Mouse (Mus musculus) liver, embryonic 12.5 days (tissue): ENCODE measurements around the gene Ascl3. TPM values are rescaled to one million over a fixed set of nuclear protein-coding genes. Genes with fewer than 3 reads are reported as not detected.
A peak's percentile ranks its signal among the peaks of the same experiment; 100 is the strongest.

Experiments
- ATAC-seq: fragments of 200-750 bp; cut with Nextera tagmentation; 2 replicates; pipeline ENCODE4 v1.8.0; 2017; ENCODE audit warnings: moderate number of reproducible peaks, mild to moderate bottlenecking, moderate library complexity
- H3K27ac ChIP-seq: fragments of 300-500 bp; sonication (generic); 2 replicates; pipeline ENCODE4 v1.5.1; 2016; ENCODE audit warnings: mild to moderate bottlenecking
- H3K27me3 ChIP-seq: fragments of 300-500 bp; sonication (generic); replicated peaks from 2 replicates; pipeline ENCODE4 v1.6.1; 2016; ENCODE audit warnings: mild to moderate bottlenecking, moderate library complexity
- H3K36me3 ChIP-seq: fragments of 300-500 bp; sonication (generic); 2 replicates; pipeline ENCODE4 v1.6.1; 2016; ENCODE audit warnings: mild to moderate bottlenecking, moderate library complexity
- H3K4me1 ChIP-seq: fragments of 300-500 bp; sonication (generic); 2 replicates; pipeline ENCODE4 v1.6.1; 2016
- H3K4me2 ChIP-seq: fragments of 300-500 bp; sonication (generic); 2 replicates; pipeline ENCODE4 v1.6.1; 2016; ENCODE audit warnings: mild to moderate bottlenecking, moderate library complexity
- H3K4me3 ChIP-seq: fragments of 300-500 bp; sonication (generic); 2 replicates; pipeline ENCODE4 v1.5.1; 2016; ENCODE audit warnings: mild to moderate bottlenecking, moderate library complexity
- H3K9ac ChIP-seq: fragments of 300-500 bp; sonication (generic); 2 replicates; pipeline ENCODE4 v1.6.1; 2016; ENCODE audit warnings: mild to moderate bottlenecking, moderate library complexity
- H3K9me3 ChIP-seq: fragments of 300-500 bp; sonication (generic); replicated peaks from 2 replicates; pipeline ENCODE4 v1.6.1; 2016; ENCODE audit warnings: mild to moderate bottlenecking, moderate library complexity
- WGBS: fragments of 180-500 bp; shearing (Covaris S2); methylation state at CpG from one replicate; pipeline ENCODE4 v1.1.7; 2016; ENCODE audit not compliant: insufficient replicate concordance; 5-methylcytosine and 5-hydroxymethylcytosine counted together
- polyA plus RNA-seq: library from polyadenylated mRNA; unstranded; fragments of >200 nt; fragmentation: Nextera tagmentation; extraction: Ambion mirVana; gene quantifications from 2 replicates; pipeline ENCODE4 v1.2.1, GENCODE M21; 2016

The Ascl3 gene
- not detected in 2 replicates for polyA plus RNA-seq

DNA sequence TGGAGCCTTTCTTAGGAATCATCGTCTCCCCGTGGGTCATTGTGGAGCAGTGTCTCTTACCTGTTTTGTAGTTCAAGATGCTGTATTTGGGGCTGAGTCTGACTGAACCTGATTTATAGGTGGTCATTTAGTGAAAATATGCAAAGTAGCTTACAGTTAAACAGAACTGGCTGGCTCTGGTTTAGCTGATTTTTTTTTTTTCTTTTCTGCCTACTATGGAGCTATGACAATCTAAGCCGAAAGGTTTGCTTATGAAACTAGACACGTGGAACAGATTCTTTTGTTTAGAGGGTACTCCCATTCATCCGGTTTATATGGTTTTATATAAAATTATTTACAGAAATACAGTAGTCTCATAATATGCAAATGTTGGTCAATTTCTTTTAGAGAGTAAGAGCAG is at the start of gene Ascl3:
Gene Ascl3 (minus strand): TSS at position 101 of the 400 bp plus-strand sequence.
- Histone ChIP-seq H3K27me3 (no peaks in the 10 kb centered on the region), H3K4me3 (no peak within 1 kb of the TSS), H3K9me3 (no peaks in the 10 kb centered on the region), H3K4me2 (no peak within 1 kb of the TSS), H3K36me3 (peaks cover 21% of the 10 kb centered on the region), H3K27ac (no peak within 1 kb of the TSS), H3K4me1 (no peaks in the 10 kb centered on the region), H3K9ac (no peak within 1 kb of the TSS)
- 86% methylated on average over 5 of the region's 5 CpGs for WGBS
- no peak for ATAC-seq

DNA sequence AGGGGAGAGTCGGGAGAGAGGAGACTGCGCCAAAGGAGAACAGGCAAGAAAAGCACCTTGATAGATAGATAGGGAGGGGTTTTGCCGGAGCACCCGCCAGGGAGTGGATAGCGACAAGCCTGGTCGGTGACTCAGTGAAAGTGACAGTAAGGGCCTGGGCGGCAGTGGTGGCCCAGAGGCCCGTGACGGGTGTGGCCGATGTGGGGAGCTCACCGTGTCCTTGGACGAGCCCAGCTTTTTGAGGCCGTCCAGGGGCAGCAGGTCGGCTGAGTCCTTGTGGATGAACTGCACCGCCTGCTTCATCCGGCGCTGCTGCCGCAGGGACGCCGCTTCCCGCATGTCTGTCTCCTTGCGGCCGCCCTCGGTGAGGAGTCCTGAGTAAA is 49.6 kb upstream of the Ascl3 start:
- Histone ChIP-seq H3K4me1 (peaks cover 18% of the 10 kb centered on the region), H3K9ac (peak overlapping the region; percentile 63), H3K4me3 (peak overlapping the region; percentile 59), H3K4me2 (peak overlapping the region; percentile 96), H3K9me3 (no peaks in the 10 kb centered on the region), H3K36me3 (no peaks in the 10 kb centered on the region), H3K27me3 (peaks cover 68% of the 10 kb centered on the region), H3K27ac (peak overlapping the region; percentile 48; the same call in 1 of the 2 replicates)
- under 1% methylated on average over 24 of the region's 24 CpGs for WGBS
- ATAC-seq, result peak; percentile 82

DNA sequence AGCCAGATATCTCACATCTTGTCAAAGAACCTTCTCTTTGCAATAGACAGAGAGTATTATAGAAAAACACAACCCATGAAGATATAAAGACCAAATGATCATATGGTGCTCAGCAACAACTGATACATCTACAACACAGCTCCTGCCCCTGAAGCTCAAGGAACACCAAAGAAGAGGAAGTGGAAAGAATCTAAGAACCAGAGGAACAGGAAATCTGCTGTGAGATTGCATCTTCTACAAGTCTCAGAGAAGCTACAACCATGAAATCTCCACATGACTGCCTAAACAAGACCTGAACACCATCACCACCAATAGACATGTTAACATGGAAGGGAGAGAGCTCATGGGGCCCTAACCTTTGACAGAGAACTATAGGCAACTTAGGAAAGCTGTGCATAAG is 40.7 kb upstream of the Ascl3 start:
- no peak for ATAC-seq
- no peaks in the 10 kb centered on the region for H3K9me3 ChIP-seq
- H3K27ac ChIP-seq, result no peak overlapping the region
- H3K36me3 ChIP-seq, result no peaks in the 10 kb centered on the region
- H3K27me3 ChIP-seq, result peaks cover under 1% of the 10 kb centered on the region; the same call in 1 of the 2 replicates
- peaks cover 23% of the 10 kb centered on the region for H3K4me1 ChIP-seq
- no peak overlapping the region for H3K4me2 ChIP-seq
- H3K4me3 ChIP-seq, result no peak overlapping the region
- H3K9ac ChIP-seq, result no peak overlapping the region

DNA sequence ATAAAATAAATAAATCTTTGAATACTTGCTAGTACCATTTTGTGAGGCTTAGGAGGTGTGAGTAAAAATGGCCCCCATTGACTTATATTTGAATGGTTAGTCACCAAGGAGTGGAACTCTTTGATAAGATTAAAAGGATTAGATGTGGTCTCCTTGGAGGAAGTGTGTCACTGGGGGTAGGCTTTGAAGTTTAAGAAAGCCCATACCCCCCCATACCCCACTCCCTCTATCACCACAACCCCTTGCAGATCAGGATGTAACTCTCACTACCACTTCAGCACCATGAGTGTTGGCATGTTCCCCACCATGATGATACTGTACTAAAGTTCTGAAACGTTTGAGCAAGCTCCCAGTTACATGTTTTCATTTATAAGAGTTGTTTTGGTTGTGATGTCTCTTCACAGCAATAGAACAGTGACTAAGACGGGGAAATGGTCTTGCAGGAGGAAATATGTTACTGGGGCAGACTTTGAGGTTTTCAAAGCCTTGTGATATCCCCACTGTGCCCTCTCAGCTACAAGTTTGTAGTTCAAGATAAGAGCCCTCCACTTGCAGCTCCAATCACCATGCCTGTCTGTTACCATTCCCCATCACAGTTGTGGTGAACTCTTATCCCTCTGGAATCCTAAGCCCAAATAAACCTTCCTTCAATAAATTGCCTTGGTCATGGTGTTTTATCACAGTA is 37.3 kb upstream of the Ascl3 start:
- WGBS, result 14% methylated on average over 2 of the region's 2 CpGs
- Histone ChIP-seq H3K36me3 (no peaks in the 10 kb centered on the region), H3K27me3 (no peaks in the 10 kb centered on the region), H3K4me3 (no peak overlapping the region), H3K9ac (no peak overlapping the region), H3K4me2 (0 out of 2 replicates have a peak overlapping the region, but pooled peaks have one; percentile 4), H3K27ac (no peak overlapping the region), H3K9me3 (no peaks in the 10 kb centered on the region), H3K4me1 (peaks cover 31% of the 10 kb centered on the region)
- ATAC-seq, result peak; percentile 57; the same call in 1 of the 2 replicates

GRCm38 (mm10) chr7:109767575-109768350 is 36.2 kb upstream of the Ascl3 start:
- ATAC-seq, result peak; percentile 93
- H3K4me3 ChIP-seq, result no peak overlapping the region
- H3K9me3 ChIP-seq, result no peaks in the 10 kb centered on the region
- no peaks in the 10 kb centered on the region for H3K27me3 ChIP-seq
- peaks cover 31% of the 10 kb centered on the region for H3K4me1 ChIP-seq
- H3K9ac ChIP-seq, result no peak overlapping the region
- H3K36me3 ChIP-seq, result no peaks in the 10 kb centered on the region
- 56% methylated on average over 7 of the region's 7 CpGs for WGBS
- H3K4me2 ChIP-seq, result peak overlapping the region; percentile 47
- H3K27ac ChIP-seq, result peak overlapping the region; percentile 69

- WGBS, result 70% methylated on average over 2 of the region's 2 CpGs
- no peak overlapping the region for H3K27ac ChIP-seq
- peaks cover 34% of the 10 kb centered on the region for H3K4me1 ChIP-seq
- no peak overlapping the region for H3K9ac ChIP-seq
- H3K36me3 ChIP-seq, result no peaks in the 10 kb centered on the region
- H3K9me3 ChIP-seq, result no peaks in the 10 kb centered on the region
- H3K4me2 ChIP-seq, result no peak overlapping the region
- no peak overlapping the region for H3K4me3 ChIP-seq
- no peak for ATAC-seq
- H3K27me3 ChIP-seq, result no peaks in the 10 kb centered on the region; the same call in 1 of the 2 replicates
Observed at GRCm38 (mm10) chr7:109764009-109764408, 32.5 kb upstream of the Ascl3 start.

- Histone ChIP-seq H3K27ac (no peak overlapping the region), H3K9me3 (no peaks in the 10 kb centered on the region), H3K9ac (no peak overlapping the region), H3K4me2 (no peak overlapping the region), H3K4me1 (peaks cover 25% of the 10 kb centered on the region), H3K27me3 (peaks cover 2% of the 10 kb centered on the region; the same call in 1 of the 2 replicates), H3K4me3 (no peak overlapping the region), H3K36me3 (no peaks in the 10 kb centered on the region)
- 83% methylated on average over 3 of the region's 3 CpGs for WGBS
- ATAC-seq, result no peak
Observed at GRCm38 (mm10) chr7:109756291-109756690, 24.8 kb upstream of the Ascl3 start.

- Histone ChIP-seq H3K4me1 (peaks cover 33% of the 10 kb centered on the region), H3K27me3 (0 out of 2 replicates have a peak, but pooled peaks cover 2% of the 10 kb centered on the region), H3K9me3 (no peaks in the 10 kb centered on the region), H3K27ac (no peak overlapping the region), H3K9ac (no peak overlapping the region), H3K4me3 (no peak overlapping the region), H3K36me3 (peaks cover under 1% of the 10 kb centered on the region; the same call in 1 of the 2 replicates), H3K4me2 (no peak overlapping the region)
- ATAC-seq, result no peak
- 77% methylated on average over 8 of the region's 8 CpGs for WGBS
Observed at GRCm38 (mm10) chr7:109754034-109754433, 22.5 kb upstream of the Ascl3 start.

DNA sequence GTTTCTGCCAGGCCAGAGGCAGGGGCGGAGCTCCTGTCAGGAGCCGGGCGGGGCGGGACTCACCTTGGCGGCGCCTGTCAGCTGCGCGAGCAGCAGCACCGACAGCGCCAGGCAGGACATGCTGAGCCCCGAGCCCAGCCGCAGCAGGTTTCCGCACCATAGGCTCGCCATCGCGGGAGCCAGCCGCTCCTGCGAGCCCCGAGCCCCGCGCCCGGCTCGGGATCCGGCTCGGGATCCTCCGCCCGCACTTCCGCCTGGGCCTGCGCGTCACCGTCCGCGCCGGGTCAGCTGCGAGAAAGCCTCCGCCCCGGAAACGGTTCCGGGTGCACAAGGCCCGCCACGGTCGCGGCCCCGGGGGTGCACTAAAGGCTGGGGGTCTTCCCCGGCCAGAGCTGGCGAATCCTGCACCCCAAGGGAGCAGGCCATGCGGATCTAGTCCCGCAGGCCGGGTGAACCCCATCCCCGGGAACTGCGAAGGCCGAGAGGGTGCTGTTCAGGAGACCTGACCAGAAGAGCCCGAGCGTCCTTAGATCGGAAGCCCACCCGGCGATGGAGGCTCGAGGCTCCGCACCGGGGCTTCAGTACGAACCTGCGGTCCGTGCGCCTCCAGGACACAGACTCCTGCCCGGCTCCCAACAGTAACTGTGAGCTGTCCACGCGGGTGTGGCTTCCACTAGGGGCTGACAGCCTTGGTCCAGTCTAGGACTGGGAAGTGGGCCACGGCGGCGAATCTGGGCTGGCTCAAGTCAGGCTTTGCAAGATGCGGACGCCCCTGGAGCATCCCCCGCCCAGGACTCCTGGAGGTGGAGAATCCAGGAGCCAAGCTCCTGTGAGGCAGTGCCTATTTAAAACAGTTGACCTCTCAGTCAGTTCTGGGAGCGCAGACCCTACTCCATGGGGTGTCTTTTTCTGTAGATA is 20.7 kb upstream of the Ascl3 start, which contains the start of gene Tmem9b:
Gene Tmem9b (minus strand): TSS at position 868 of the 918 bp plus-strand sequence.
- ATAC-seq, result peak; percentile 90
- under 1% methylated on average over 72 of the region's 74 CpGs for WGBS

GRCm38 (mm10) chr7:109751427-109752007 is 20.0 kb upstream of the Ascl3 start:
- peak; percentile 59 for ATAC-seq
- H3K27ac ChIP-seq, result peak overlapping the region; percentile 91
- 2% methylated on average over 13 of the region's 13 CpGs for WGBS

More for the DNA sequence above, 20.7 kb upstream of the Ascl3 start, which contains the start of gene Tmem9b:
- H3K4me1 ChIP-seq, result peaks cover 33% of the 10 kb centered on the region
- peak within 1 kb of the TSS; percentile 95 for H3K4me3 ChIP-seq
- peak within 1 kb of the TSS; percentile 93 for H3K9ac ChIP-seq
- no peaks in the 10 kb centered on the region for H3K27me3 ChIP-seq
- H3K9me3 ChIP-seq, result no peaks in the 10 kb centered on the region
- H3K27ac ChIP-seq, result peak within 1 kb of the TSS; percentile 91
- H3K4me2 ChIP-seq, result peak within 1 kb of the TSS; percentile 94
- H3K36me3 ChIP-seq, result peaks cover 5% of the 10 kb centered on the region

GRCm38 (mm10) chr7:109747747-109748146 is 16.2 kb upstream of the Ascl3 start:
- H3K9ac ChIP-seq, result no peak overlapping the region
- H3K36me3 ChIP-seq, result peaks cover 38% of the 10 kb centered on the region
- no peak overlapping the region for H3K27ac ChIP-seq
- H3K9me3 ChIP-seq, result no peaks in the 10 kb centered on the region
- H3K4me1 ChIP-seq, result peaks cover 18% of the 10 kb centered on the region
- no peak for ATAC-seq
- no peaks in the 10 kb centered on the region for H3K27me3 ChIP-seq
- 73% methylated on average over 1 of the region's 1 CpGs for WGBS
- no peak overlapping the region for H3K4me3 ChIP-seq
- H3K4me2 ChIP-seq, result no peak overlapping the region

More at GRCm38 (mm10) chr7:109751427-109752007, 20.0 kb upstream of the Ascl3 start:
- H3K4me2 ChIP-seq, result peak overlapping the region; percentile 94
- peak overlapping the region; percentile 93 for H3K9ac ChIP-seq
- peaks cover 33% of the 10 kb centered on the region for H3K4me1 ChIP-seq
- no peaks in the 10 kb centered on the region for H3K9me3 ChIP-seq
- H3K27me3 ChIP-seq, result no peaks in the 10 kb centered on the region
- H3K36me3 ChIP-seq, result peaks cover 5% of the 10 kb centered on the region
- peak overlapping the region; percentile 95 for H3K4me3 ChIP-seq
